14 mouse cellular contexts compared by ENCODE assay signal in the genomic region with DNA sequence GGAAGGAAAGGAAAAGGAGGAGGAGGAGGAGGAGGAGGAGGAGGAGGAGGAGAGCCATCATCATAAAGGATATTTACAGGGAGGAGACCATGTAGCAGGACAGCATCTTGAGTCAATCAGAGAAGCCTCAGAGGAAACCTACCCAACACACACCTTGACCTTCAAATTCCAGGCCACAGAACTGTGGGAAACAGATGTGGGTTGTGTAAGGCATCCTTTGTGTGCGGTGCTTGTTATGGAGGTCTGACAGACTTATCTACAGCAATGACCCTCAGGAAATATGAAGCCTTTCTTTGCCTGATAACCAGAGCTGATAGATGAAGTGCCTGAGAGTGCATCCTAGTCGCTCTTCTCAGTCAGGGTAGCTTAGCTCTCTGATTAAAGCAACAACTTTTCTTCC.
"Had no signal": no experiment of that assay in that cellular context is flagged by ENCODE, and none has a peak within 500 bp of the region (broad histone marks: within the 10 kb centered on the region; RNA-seq: fewer than 3 reads in every experiment).

No protein-coding gene starts in this region.

- H3K9me3 ChIP-seq: midbrain, embryonic 13.5 days; midbrain, embryonic 15.5 days; neural tube, embryonic 12.5 days had no signal

- H3K27ac ChIP-seq: midbrain, embryonic 13.5 days; neural tube, embryonic 12.5 days had no signal

- H3K4me1 ChIP-seq: midbrain, embryonic 15.5 days had no signal

- H3K27me3 ChIP-seq: midbrain, embryonic 13.5 days; midbrain, embryonic 15.5 days; neural tube, embryonic 12.5 days had no signal

- ATAC-seq: midbrain, embryonic 13.5 days; midbrain, embryonic 15.5 days had no signal

- DNase-seq: lung, adult 18-20 months; lung, embryonic 14.5 days; lung, postnatal 10 days; lung, postnatal 4 days; right cerebral cortex, postnatal 14 days; right cerebral cortex, postnatal 4 days; spleen, adult 18-20 months; thymus, adult 18-20 months; thymus, postnatal 14 days; thymus, postnatal 36 days had no signal

- H3K36me3 ChIP-seq: midbrain, embryonic 13.5 days; midbrain, embryonic 15.5 days; neural tube, embryonic 12.5 days had no signal

- H3K4me3 ChIP-seq: midbrain, embryonic 13.5 days; midbrain, embryonic 15.5 days; neural tube, embryonic 12.5 days had no signal

- H3K4me2 ChIP-seq: lung, embryonic 14.5 days; midbrain, embryonic 11.5 days; midbrain, embryonic 13.5 days; midbrain, embryonic 15.5 days; neural tube, embryonic 12.5 days had no signal

- H3K9ac ChIP-seq: lung, embryonic 14.5 days; midbrain, embryonic 13.5 days; midbrain, embryonic 15.5 days; neural tube, embryonic 12.5 days had no signal
